Mouse (Mus musculus): ENCODE measurements at regions not wholly inside any gene's neighbourhood (a gene's known extent, or its start where the extent isn't known, plus 50 kb on each side); places are given as distances from the start of the nearest gene placed in this dataset.
"Not testable (repeated sequence)": the region's sequence is repeated elsewhere in the genome, so short reads cannot be mapped to it uniquely, and the experiment has no call there.

GRCm38 (mm10) chr6:123930951-123931350 lies 77.7 kb upstream of the Vmn2r25 start:
- WGBS = 3% methylated on average over 3 of the region's 6 CpGs

GRCm38 (mm10) chr6:123937930-123938329 lies 84.7 kb upstream of the Vmn2r25 start:
- no peak overlapping the region for H3K4me2 ChIP-seq (ENCODE audit: low read depth, low read length)
- H3K36me3 ChIP-seq (ENCODE audit: control insufficient read depth, insufficient read depth, low read length) = no peaks in the 10 kb centered on the region
- H3K9me3 ChIP-seq (ENCODE audit: control insufficient read depth, low read length) = no peaks in the 10 kb centered on the region
- H3K27ac ChIP-seq (ENCODE audit: low read length) = no peak overlapping the region
- H3K4me3 ChIP-seq (ENCODE audit: low read length) = no peak overlapping the region
- H3K27me3 ChIP-seq (replicated peaks; ENCODE audit: control insufficient read depth, insufficient read depth, low read length) = no peaks in the 10 kb centered on the region
- 88% methylated on average over 2 of the region's 2 CpGs for WGBS
- H3K4me1 ChIP-seq (ENCODE audit: control insufficient read depth, insufficient read depth, low read length) = no peaks in the 10 kb centered on the region
- no peak overlapping the region for H3K9ac ChIP-seq (ENCODE audit: low read depth, low read length)
- ATAC-seq = no peak

More at GRCm38 (mm10) chr6:123930951-123931350, 77.7 kb upstream of the Vmn2r25 start:
- not testable (repeated sequence) for H3K4me3 ChIP-seq (ENCODE audit: low read length); H3K9ac ChIP-seq (ENCODE audit: low read depth, low read length); H3K36me3 ChIP-seq (ENCODE audit: control insufficient read depth, insufficient read depth, low read length); H3K4me2 ChIP-seq (ENCODE audit: low read depth, low read length); H3K27me3 ChIP-seq (replicated peaks; ENCODE audit: control insufficient read depth, insufficient read depth, low read length); H3K4me1 ChIP-seq (ENCODE audit: control insufficient read depth, insufficient read depth, low read length); H3K9me3 ChIP-seq (ENCODE audit: control insufficient read depth, low read length); H3K27ac ChIP-seq (ENCODE audit: low read length)
- ATAC-seq = peak; percentile 76

- no peak overlapping the region for H3K4me3 ChIP-seq (ENCODE audit: low read length)
- WGBS = 79% methylated on average over 2 of the region's 2 CpGs
- no peaks in the 10 kb centered on the region for H3K9me3 ChIP-seq (ENCODE audit: control insufficient read depth, low read length)
- no peaks in the 10 kb centered on the region for H3K27me3 ChIP-seq (replicated peaks; ENCODE audit: control insufficient read depth, insufficient read depth, low read length)
- H3K4me1 ChIP-seq (ENCODE audit: control insufficient read depth, insufficient read depth, low read length) = no peaks in the 10 kb centered on the region
- H3K27ac ChIP-seq (ENCODE audit: low read length) = no peak overlapping the region
- no peaks in the 10 kb centered on the region for H3K36me3 ChIP-seq (ENCODE audit: control insufficient read depth, insufficient read depth, low read length)
- no peak for ATAC-seq
- no peak overlapping the region for H3K4me2 ChIP-seq (ENCODE audit: low read depth, low read length)
- H3K9ac ChIP-seq (ENCODE audit: low read depth, low read length) = no peak overlapping the region
Measured at GRCm38 (mm10) chr6:123961321-123961720, 63.0 kb upstream of the Vmn2r26 start.

GRCm38 (mm10) chr6:123971180-123971579 lies 53.2 kb upstream of the Vmn2r26 start:
- no peaks in the 10 kb centered on the region for H3K9me3 ChIP-seq (ENCODE audit: control insufficient read depth, low read length)
- no peak for ATAC-seq

More at GRCm38 (mm10) chr6:123971180-123971579, 53.2 kb upstream of the Vmn2r26 start:
- no peaks in the 10 kb centered on the region for H3K4me1 ChIP-seq (ENCODE audit: control insufficient read depth, insufficient read depth, low read length)
- H3K27ac ChIP-seq (ENCODE audit: low read length) = no peak overlapping the region
- no peak overlapping the region for H3K4me2 ChIP-seq (ENCODE audit: low read depth, low read length)
- H3K9ac ChIP-seq (ENCODE audit: low read depth, low read length) = no peak overlapping the region
- H3K36me3 ChIP-seq (ENCODE audit: control insufficient read depth, insufficient read depth, low read length) = no peaks in the 10 kb centered on the region
- no peaks in the 10 kb centered on the region for H3K27me3 ChIP-seq (replicated peaks; ENCODE audit: control insufficient read depth, insufficient read depth, low read length)
- H3K4me3 ChIP-seq (ENCODE audit: low read length) = no peak overlapping the region
